Mouse (Mus musculus) adrenal gland (tissue): ENCODE measurements around the gene Trim75.

ENCODE experiments used
- intact Hi-C: fragments of 180-260 bp; cut with DNase I; formaldehyde crosslinking; loops from one replicate; pipeline ENCODE4 v1.15.1; 2025

The Trim75 gene

GRCm38 (mm10) chr8:64945606-64946005 is 42.0 kb downstream of the Trim75 start:
- intact Hi-C loops = no loop called here

DNA sequence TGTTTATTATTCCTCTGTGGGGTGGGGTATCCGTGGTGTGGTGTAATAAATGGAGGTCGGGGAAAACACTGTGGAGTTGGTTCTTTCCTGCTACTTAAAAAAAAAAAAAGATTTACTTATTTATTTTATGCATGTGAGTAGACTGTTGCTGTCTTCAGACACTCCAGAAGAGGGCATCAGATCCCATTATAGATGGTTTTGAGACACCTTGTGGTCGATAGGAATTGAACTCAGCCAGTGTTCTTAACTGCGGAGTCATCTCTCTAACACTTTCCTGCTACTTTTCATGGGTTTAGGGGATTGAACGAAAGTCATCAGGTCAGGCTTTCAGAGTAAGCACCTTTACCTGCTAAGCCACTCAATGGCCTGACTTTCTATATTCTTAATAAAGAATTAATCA is 42.8 kb downstream of the Trim75 start:
- intact Hi-C loops = loop anchor here (5.0 kb wide), 2 partner anchors 98 to 183 kb away; no protein-coding TSS in a partner anchor

GRCm38 (mm10) chr8:64942946-64943345 is 44.7 kb downstream of the Trim75 start:
- intact Hi-C loops = loop anchor here (5.0 kb wide), 2 partner anchors 96 to 181 kb away; no protein-coding TSS in a partner anchor

GRCm38 (mm10) chr8:64941495-64941894 is 46.1 kb downstream of the Trim75 start:
- intact Hi-C loops = loop anchor here (2.0 to 5.0 kb wide), 3 partner anchors 94 to 323 kb away; no protein-coding TSS in a partner anchor

DNA sequence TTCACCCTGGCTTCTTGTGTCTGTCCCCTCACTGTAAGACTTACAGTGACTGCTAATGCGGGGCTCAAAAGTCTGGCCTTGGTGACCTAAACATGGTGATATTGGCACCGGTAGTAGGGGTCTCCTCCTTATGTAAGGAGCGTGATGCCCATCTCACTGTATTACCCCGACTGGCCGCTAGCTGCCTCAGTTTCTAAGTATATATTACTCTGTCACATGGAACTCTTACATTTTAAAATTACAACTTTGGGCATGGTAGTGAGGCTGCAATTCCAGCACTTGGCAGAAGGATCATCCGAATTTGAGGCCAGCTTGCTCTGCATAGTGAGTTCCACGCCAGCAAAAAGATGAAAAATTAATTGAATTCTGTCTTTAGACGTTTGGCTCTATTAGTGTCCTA is 46.6 kb downstream of the Trim75 start:
- intact Hi-C loops = loop anchor here (2.0 to 5.0 kb wide), 3 partner anchors 94 to 322 kb away; no protein-coding TSS in a partner anchor

DNA sequence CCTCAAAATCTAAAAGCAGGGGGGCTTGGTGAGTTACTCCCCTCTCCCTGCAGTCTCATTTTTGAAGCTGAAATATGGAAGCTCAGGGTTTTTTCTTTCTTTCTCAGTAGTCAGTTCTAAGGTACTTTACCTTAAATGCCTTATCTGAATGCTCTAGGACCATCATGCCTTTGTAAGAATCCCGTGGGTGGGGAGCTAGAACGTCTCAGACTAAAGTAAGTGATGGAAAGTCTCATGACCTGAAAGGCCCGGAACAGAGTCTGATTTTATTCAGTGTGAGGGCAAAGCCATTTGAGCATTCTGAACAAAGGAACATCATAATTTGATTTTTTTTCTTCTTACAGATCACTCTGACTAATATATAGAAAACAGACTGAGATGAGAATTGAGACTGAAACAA is 52.6 kb downstream of the Trim75 start:
- intact Hi-C loops = no loop called here
